Mouse (Mus musculus) lung, adult 2 months (tissue): Measurements from ENCODE around the gene Tmprss12.
"Not testable (repeated sequence)": the region's sequence is repeated elsewhere in the genome, so short reads cannot be mapped to it uniquely, and the experiment has no call there.

Source experiments
- CTCF ChIP-seq: fragments of 200-500 bp; IDR thresholded peaks from 2 replicates; pipeline ENCODE4 v1.5.1; 2011; ENCODE audit warnings: mild to moderate bottlenecking, low read length, control low read depth; ENCODE audit not compliant: insufficient read depth
- POLR2A ChIP-seq: fragments of 200-500 bp; IDR thresholded peaks from 2 replicates; pipeline ENCODE4 v1.6.1; 2011; ENCODE audit warnings: low read depth, mild to moderate bottlenecking, control low read depth, low read length, borderline replicate concordance; ENCODE audit errors: extremely low read depth

DNA sequence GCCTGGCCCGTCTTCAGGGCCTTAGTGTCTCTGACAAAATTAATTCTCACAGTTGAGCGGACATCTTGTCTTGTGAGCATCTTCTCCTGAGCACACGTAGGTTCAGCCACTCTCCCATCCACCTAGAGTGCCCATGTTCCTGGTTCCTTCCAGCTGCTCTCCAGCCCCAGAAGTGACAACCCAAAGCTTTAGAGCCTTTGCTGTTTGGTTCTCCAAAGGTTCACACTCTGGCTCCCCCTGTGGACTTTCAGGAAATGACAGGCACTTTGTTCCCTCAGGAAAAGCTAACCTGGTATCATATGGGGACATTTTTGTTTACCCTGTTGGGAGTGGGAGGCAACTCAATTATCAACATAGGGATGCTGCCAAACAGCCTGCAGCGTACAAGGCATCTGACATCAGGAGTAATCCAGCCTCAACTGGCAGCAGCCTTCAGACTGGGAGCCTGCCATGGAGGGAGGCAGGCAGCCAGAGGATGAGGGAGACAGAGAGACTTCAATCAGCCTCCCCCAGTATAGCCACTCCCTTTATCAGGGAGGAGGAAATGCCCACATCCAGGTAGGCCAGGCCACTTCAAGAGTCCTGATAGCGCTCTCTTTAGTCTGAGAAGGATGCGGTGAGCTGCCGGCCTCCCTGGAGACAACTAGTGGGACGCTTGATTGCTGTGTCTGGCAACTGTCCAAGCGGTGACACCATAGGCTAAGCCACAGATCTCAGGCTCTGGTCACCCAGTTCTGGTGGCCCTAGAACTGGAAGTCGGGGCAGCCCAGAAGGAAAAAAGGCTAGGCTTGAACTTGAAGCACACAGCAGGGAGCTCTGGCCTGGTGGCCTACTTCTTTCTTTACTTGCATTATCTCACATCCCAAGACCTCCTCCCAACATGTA lies 51.7 kb downstream of the Tmprss12 start:
- TF ChIP-seq CTCF, POLR2A: not testable (repeated sequence)
